Mouse (Mus musculus): Measurements from ENCODE around the gene Gm6034.
"Not testable (repeated sequence)": the region's sequence is repeated elsewhere in the genome, so short reads cannot be mapped to it uniquely, and the experiment has no call there.

- not testable (repeated sequence) for TF ChIP-seq CTCF, EP300 (IDR thresholded peaks at IDR 0.05)
These were observed 10.3 kb upstream of the Gm6034 start, which contains the start of gene H2-T23 for GRCm38 (mm10) chr17:36032351-36032875.

All from lung, postnatal 0 days (tissue).